Mouse (Mus musculus): ENCODE results near the gene Mia3. TPM values are rescaled to one million over a fixed set of nuclear protein-coding genes. Genes with fewer than 3 reads are reported as not detected.

Gene Mia3
- total RNA-seq, 2 experiments from 2014 or later: 225 to 235 TPM

DNA sequence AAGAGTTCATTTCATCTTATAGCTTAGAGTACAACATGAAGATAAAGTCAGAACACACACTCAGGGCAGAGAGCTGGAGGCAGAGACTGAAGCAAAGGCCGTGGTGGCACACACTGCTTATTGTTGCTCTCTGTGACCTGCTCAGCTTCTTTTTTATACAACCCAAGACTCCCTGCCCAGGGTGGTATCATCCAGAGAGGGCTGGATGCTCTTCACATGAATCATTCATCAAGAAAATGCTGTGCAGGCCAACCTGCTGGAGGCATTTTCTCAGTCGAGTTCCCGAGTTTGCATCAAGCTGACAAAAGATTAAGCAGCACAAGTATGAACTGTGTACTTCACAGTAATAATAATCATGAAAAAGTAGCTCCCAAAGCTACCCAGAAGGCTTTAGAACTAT is 81.0 kb downstream of the Mia3 start:
- intact Hi-C loops (cut with DNase I): no loop called here

More for the DNA sequence above, 81.0 kb downstream of the Mia3 start:
- no peak for DNase-seq (ENCODE audit: low spot score in 2 of 2)

Other genes with a start within 250 kb of the Mia3 start
- gene Disp1, start 148.0 kb downstream of the Mia3 start, total RNA-seq (2021): 1 to 10 TPM; 5.4 to 7.3 TPM
- gene Aida, start 73.0 kb downstream of the Mia3 start, total RNA-seq (2021): 10 to 100 TPM; 47.5 to 51.5 TPM
- 10 to 100 TPM; 49.3 to 51.3 TPM for gene Brox, start 72.3 kb downstream of the Mia3 start, total RNA-seq (2021)
- gene Taf1a, start 19.4 kb upstream of the Mia3 start, total RNA-seq (2021): 10 to 100 TPM; 16.2 to 17.5 TPM
- 1 to 10 TPM in 1 of 2 experiments, under 1 TPM in 1; 0.30 to 1.3 TPM for gene Hhipl2, start 48.7 kb upstream of the Mia3 start, total RNA-seq (2021)